Mouse (Mus musculus): Measurements from ENCODE around the gene Aox2. TPM values are rescaled to one million over a fixed set of nuclear protein-coding genes. Genes with fewer than 3 reads are reported as not detected.
A peak's percentile ranks its signal among the peaks of the same experiment; 100 is the strongest.

Gene Aox2
- polyA plus RNA-seq, 1 experiment from 2014 or later: 0.05 TPM

GRCm38 (mm10) chr1:58294730-58295129 is 16.6 kb downstream of the Aox2 start:
- WGBS: 79% methylated on average over 5 of the region's 5 CpGs
- Histone ChIP-seq H3K36me3 (no peaks in the 10 kb centered on the region), H3K4me1 (peaks cover 24% of the 10 kb centered on the region; the same call in 1 of the 2 replicates), H3K9me3 (no peaks in the 10 kb centered on the region), H3K27ac (no peak overlapping the region), H3K4me3 (no peak overlapping the region), H3K27me3 (ENCODE audit: insufficient read depth, poor library complexity, severe bottlenecking) (no peaks in the 10 kb centered on the region)
- DNase-seq (ENCODE audit: low spot score): no peak

- Histone ChIP-seq H3K9me3 (no peaks in the 10 kb centered on the region), H3K4me1 (peaks cover 10% of the 10 kb centered on the region; the same call in 1 of the 2 replicates), H3K36me3 (no peaks in the 10 kb centered on the region), H3K27me3 (ENCODE audit: insufficient read depth, poor library complexity, severe bottlenecking) (no peaks in the 10 kb centered on the region), H3K4me3 (no peak overlapping the region), H3K27ac (no peak overlapping the region)
- DNase-seq (ENCODE audit: low spot score): no peak
- 3% methylated on average over 7 of the region's 7 CpGs for WGBS
These were observed 18.2 kb downstream of the Aox2 start for GRCm38 (mm10) chr1:58296278-58296677.

GRCm38 (mm10) chr1:58296821-58297220 is 18.7 kb downstream of the Aox2 start:
- no peak overlapping the region for H3K27ac ChIP-seq
- H3K9me3 ChIP-seq: no peaks in the 10 kb centered on the region
- 58% methylated on average over 4 of the region's 4 CpGs for WGBS
- DNase-seq (ENCODE audit: low spot score): no peak
- H3K27me3 ChIP-seq (ENCODE audit: insufficient read depth, poor library complexity, severe bottlenecking): no peaks in the 10 kb centered on the region
- H3K4me1 ChIP-seq: peaks cover 6% of the 10 kb centered on the region; the same call in 1 of the 2 replicates
- H3K4me3 ChIP-seq: no peak overlapping the region
- H3K36me3 ChIP-seq: no peaks in the 10 kb centered on the region

- Histone ChIP-seq H3K27me3 (ENCODE audit: insufficient read depth, poor library complexity, severe bottlenecking) (no peaks in the 10 kb centered on the region), H3K27ac (no peak overlapping the region), H3K4me1 (peaks cover 7% of the 10 kb centered on the region; the same call in 1 of the 2 replicates), H3K36me3 (no peaks in the 10 kb centered on the region), H3K4me3 (no peak overlapping the region), H3K9me3 (no peaks in the 10 kb centered on the region)
- DNase-seq (ENCODE audit: low spot score): peak; percentile 54
- 76% methylated on average over 6 of the region's 6 CpGs for WGBS
These were observed 20.2 kb downstream of the Aox2 start for GRCm38 (mm10) chr1:58298347-58298746.

GRCm38 (mm10) chr1:58301073-58301472 is 22.9 kb downstream of the Aox2 start:
- WGBS: 87% methylated on average over 7 of the region's 7 CpGs
- no peaks in the 10 kb centered on the region for H3K27me3 ChIP-seq (ENCODE audit: insufficient read depth, poor library complexity, severe bottlenecking)
- no peaks in the 10 kb centered on the region for H3K36me3 ChIP-seq
- H3K4me1 ChIP-seq: peaks cover 18% of the 10 kb centered on the region; the same call in 1 of the 2 replicates
- H3K9me3 ChIP-seq: no peaks in the 10 kb centered on the region
- no peak overlapping the region for H3K27ac ChIP-seq
- no peak overlapping the region for H3K4me3 ChIP-seq
- DNase-seq (ENCODE audit: low spot score): no peak

GRCm38 (mm10) chr1:58302015-58302414 is 23.9 kb downstream of the Aox2 start:
- WGBS: 68% methylated on average over 6 of the region's 6 CpGs
- no peaks in the 10 kb centered on the region for H3K9me3 ChIP-seq
- no peak for DNase-seq (ENCODE audit: low spot score)

GRCm38 (mm10) chr1:58303009-58303408 is 24.9 kb downstream of the Aox2 start:
- H3K4me1 ChIP-seq: peaks cover 19% of the 10 kb centered on the region
- 60% methylated on average over 6 of the region's 6 CpGs for WGBS

More at GRCm38 (mm10) chr1:58302015-58302414, 23.9 kb downstream of the Aox2 start:
- Histone ChIP-seq H3K4me1 (peaks cover 16% of the 10 kb centered on the region; the same call in 1 of the 2 replicates), H3K27me3 (ENCODE audit: insufficient read depth, poor library complexity, severe bottlenecking) (no peaks in the 10 kb centered on the region), H3K4me3 (no peak overlapping the region), H3K36me3 (no peaks in the 10 kb centered on the region), H3K27ac (no peak overlapping the region)

GRCm38 (mm10) chr1:58303726-58304125 is 25.6 kb downstream of the Aox2 start:
- Histone ChIP-seq H3K36me3 (no peaks in the 10 kb centered on the region), H3K9me3 (no peaks in the 10 kb centered on the region), H3K4me1 (peaks cover 19% of the 10 kb centered on the region), H3K27ac (no peak overlapping the region), H3K4me3 (no peak overlapping the region), H3K27me3 (ENCODE audit: insufficient read depth, poor library complexity, severe bottlenecking) (peaks cover 12% of the 10 kb centered on the region; the same call in 1 of the 2 replicates)
- 84% methylated on average over 4 of the region's 4 CpGs for WGBS
- DNase-seq (ENCODE audit: low spot score): no peak

More at GRCm38 (mm10) chr1:58303009-58303408, 24.9 kb downstream of the Aox2 start:
- no peak for DNase-seq (ENCODE audit: low spot score)
- H3K9me3 ChIP-seq: no peaks in the 10 kb centered on the region
- no peak overlapping the region for H3K27ac ChIP-seq
- H3K4me3 ChIP-seq: no peak overlapping the region
- H3K27me3 ChIP-seq (ENCODE audit: insufficient read depth, poor library complexity, severe bottlenecking): 0 out of 2 replicates have a peak, but pooled peaks cover 5% of the 10 kb centered on the region
- no peaks in the 10 kb centered on the region for H3K36me3 ChIP-seq

- H3K36me3 ChIP-seq: no peaks in the 10 kb centered on the region
- 63% methylated on average over 12 of the region's 12 CpGs for WGBS
- H3K27ac ChIP-seq: no peak overlapping the region
- DNase-seq (ENCODE audit: low spot score): no peak
- H3K27me3 ChIP-seq (ENCODE audit: insufficient read depth, poor library complexity, severe bottlenecking): peaks cover 14% of the 10 kb centered on the region; the same call in 1 of the 2 replicates
- peaks cover 19% of the 10 kb centered on the region for H3K4me1 ChIP-seq
- no peaks in the 10 kb centered on the region for H3K9me3 ChIP-seq
- H3K4me3 ChIP-seq: no peak overlapping the region
These were observed 26.2 kb downstream of the Aox2 start for GRCm38 (mm10) chr1:58304296-58304695.

- H3K27me3 ChIP-seq (ENCODE audit: insufficient read depth, poor library complexity, severe bottlenecking): peaks cover 14% of the 10 kb centered on the region; the same call in 1 of the 2 replicates
- no peak overlapping the region for H3K4me3 ChIP-seq
- no peak overlapping the region for H3K27ac ChIP-seq
- H3K9me3 ChIP-seq: no peaks in the 10 kb centered on the region
- peaks cover 23% of the 10 kb centered on the region for H3K4me1 ChIP-seq
- DNase-seq (ENCODE audit: low spot score): no peak
- 63% methylated on average over 8 of the region's 8 CpGs for WGBS
- no peaks in the 10 kb centered on the region for H3K36me3 ChIP-seq
These were observed 29.1 kb downstream of the Aox2 start for GRCm38 (mm10) chr1:58307181-58307580.

GRCm38 (mm10) chr1:58308594-58308993 is 30.5 kb downstream of the Aox2 start:
- Histone ChIP-seq H3K4me3 (no peak overlapping the region), H3K27ac (no peak overlapping the region), H3K9me3 (no peaks in the 10 kb centered on the region), H3K36me3 (no peaks in the 10 kb centered on the region), H3K4me1 (peaks cover 17% of the 10 kb centered on the region), H3K27me3 (ENCODE audit: insufficient read depth, poor library complexity, severe bottlenecking) (peaks cover 14% of the 10 kb centered on the region; the same call in 1 of the 2 replicates)
- no peak for DNase-seq (ENCODE audit: low spot score)
- 85% methylated on average over 8 of the region's 8 CpGs for WGBS

GRCm38 (mm10) chr1:58309853-58310252 is 31.7 kb downstream of the Aox2 start:
- Histone ChIP-seq H3K4me3 (no peak overlapping the region), H3K9me3 (no peaks in the 10 kb centered on the region), H3K27me3 (ENCODE audit: insufficient read depth, poor library complexity, severe bottlenecking) (peaks cover 14% of the 10 kb centered on the region; the same call in 1 of the 2 replicates), H3K27ac (no peak overlapping the region), H3K4me1 (peaks cover 16% of the 10 kb centered on the region), H3K36me3 (no peaks in the 10 kb centered on the region)
- DNase-seq (ENCODE audit: low spot score): peak; percentile 60
- WGBS: 25% methylated on average over 4 of the region's 4 CpGs

- no peaks in the 10 kb centered on the region for H3K36me3 ChIP-seq
- 64% methylated on average over 7 of the region's 7 CpGs for WGBS
- H3K27ac ChIP-seq: no peak overlapping the region
- peaks cover 8% of the 10 kb centered on the region; the same call in 1 of the 2 replicates for H3K4me1 ChIP-seq
- no peaks in the 10 kb centered on the region for H3K9me3 ChIP-seq
- H3K4me3 ChIP-seq: no peak overlapping the region
- peaks cover 14% of the 10 kb centered on the region; the same call in 1 of the 2 replicates for H3K27me3 ChIP-seq (ENCODE audit: insufficient read depth, poor library complexity, severe bottlenecking)
- no peak for DNase-seq (ENCODE audit: low spot score)
These were observed 33.2 kb downstream of the Aox2 start for GRCm38 (mm10) chr1:58311221-58311864.

Data from heart, embryonic 10.5 days (tissue).